Mouse (Mus musculus) olfactory bulb, adult 2 months (tissue): ENCODE measurements at regions not wholly inside any gene's neighbourhood (a gene's known extent, or its start where the extent isn't known, plus 50 kb on each side); places are given as distances from the start of the nearest gene placed in this dataset.

ENCODE experiments used
- H3K27ac ChIP-seq: fragments of 200-500 bp; 2 replicates; pipeline ENCODE4 v1.5.1; 2012; ENCODE audit warnings: low read depth, low read length; ENCODE audit not compliant: insufficient read depth
- H3K4me1 ChIP-seq: fragments of 200-500 bp; 2 replicates; pipeline ENCODE4 v1.6.1; 2012; ENCODE audit warnings: low read length; ENCODE audit not compliant: control insufficient read depth, insufficient read depth
- H3K4me3 ChIP-seq: fragments of 200-500 bp; 2 replicates; pipeline ENCODE4 v1.5.1; 2012; ENCODE audit warnings: mild to moderate bottlenecking, low read depth, low read length, moderate library complexity; ENCODE audit not compliant: insufficient read depth
- CTCF ChIP-seq: fragments of 200-500 bp; IDR thresholded peaks from 2 replicates; pipeline ENCODE4 v1.5.1; 2012; ENCODE audit warnings: low read depth, mild to moderate bottlenecking, low read length, moderate library complexity; ENCODE audit not compliant: insufficient read depth
- POLR2A ChIP-seq: fragments of 200-500 bp; IDR thresholded peaks from 2 replicates; pipeline ENCODE4 v1.6.1; 2012; ENCODE audit warnings: mild to moderate bottlenecking, low read depth, low read length, moderate library complexity; ENCODE audit not compliant: insufficient read depth
- WGBS: fragments of 180-500 bp; shearing (Covaris S2); methylation state at CpG from one replicate; pipeline ENCODE4 v1.1.7; 2018; 5-methylcytosine and 5-hydroxymethylcytosine counted together

DNA sequence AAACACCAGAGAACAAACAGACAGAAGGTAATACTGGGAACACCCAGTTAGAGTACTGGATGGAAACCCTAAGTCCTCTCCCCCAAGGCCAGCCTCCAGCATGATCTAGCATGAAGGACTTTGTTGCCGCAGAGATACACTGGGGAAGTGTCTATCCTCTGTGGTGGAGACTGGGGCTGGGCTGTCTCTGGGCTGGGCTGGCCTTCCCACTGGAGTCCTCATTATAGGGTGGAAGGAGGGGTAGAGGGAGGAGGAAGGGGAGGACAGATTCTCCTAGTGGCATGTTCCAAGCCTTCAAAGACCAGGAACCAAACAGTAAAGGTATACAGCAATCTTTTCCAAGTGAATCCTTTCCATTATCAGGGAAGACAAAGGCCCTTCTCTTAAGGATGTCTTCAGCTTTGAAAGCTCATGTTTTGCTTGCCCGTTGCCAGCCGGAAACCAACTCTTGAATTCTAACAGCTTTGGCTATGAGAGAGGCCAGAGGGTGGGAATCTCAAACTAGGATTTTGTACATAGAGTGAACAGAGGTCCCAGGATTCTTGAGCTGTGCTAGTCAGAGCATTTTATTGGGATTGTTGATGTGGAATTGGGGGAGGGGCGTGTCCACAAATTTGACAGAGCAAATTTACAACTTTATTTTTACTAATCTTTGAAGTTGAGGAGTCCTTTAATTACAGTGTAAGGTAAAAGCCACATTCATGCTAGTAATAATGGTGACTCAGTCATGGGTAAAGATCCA lies 271.3 kb downstream of the Fzd1 start:
- H3K4me3 ChIP-seq, result no peak overlapping the region
- H3K27ac ChIP-seq, result no peak overlapping the region
- TF ChIP-seq CTCF, result no peak
- no peak for TF ChIP-seq POLR2A
- WGBS, result 61% methylated on average over 4 of the region's 4 CpGs
- H3K4me1 ChIP-seq, result peaks cover 6% of the 10 kb centered on the region

- Histone ChIP-seq H3K4me3 (no peak overlapping the region), H3K4me1 (peaks cover 6% of the 10 kb centered on the region), H3K27ac (no peak overlapping the region)
- no peak for TF ChIP-seq POLR2A
- no peak for TF ChIP-seq CTCF
- WGBS, result 53% methylated on average over 10 of the region's 10 CpGs
These were observed 272.1 kb downstream of the Fzd1 start for GRCm38 (mm10) chr5:4485542-4486390.

GRCm38 (mm10) chr5:4484780-4485179 lies 273.1 kb downstream of the Fzd1 start:
- WGBS, result 26% methylated on average over 6 of the region's 6 CpGs

DNA sequence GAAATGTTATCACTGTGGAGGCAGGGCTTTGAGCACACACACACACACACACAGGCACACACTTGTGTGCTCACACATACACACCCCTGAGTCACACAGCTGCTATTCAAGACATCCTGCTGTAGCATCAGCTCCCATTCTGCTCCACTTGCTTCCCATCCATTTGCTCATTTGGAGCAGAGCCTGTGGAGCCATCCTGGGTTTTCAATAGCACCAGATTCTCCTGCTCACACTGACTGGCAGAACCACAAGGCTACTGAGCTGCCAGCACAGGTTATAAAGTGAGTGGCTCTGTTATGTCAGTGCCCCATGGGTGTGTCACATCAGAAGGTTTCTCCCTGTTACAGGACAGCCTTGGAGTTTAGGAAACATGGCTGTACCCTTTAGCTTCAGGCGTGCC lies 273.7 kb downstream of the Fzd1 start:
- Histone ChIP-seq H3K4me3 (no peak overlapping the region), H3K27ac (no peak overlapping the region), H3K4me1 (peaks cover 6% of the 10 kb centered on the region)
- WGBS, result 89% methylated on average over 1 of the region's 1 CpGs
- TF ChIP-seq CTCF, result no peak
- no peak for TF ChIP-seq POLR2A

More at GRCm38 (mm10) chr5:4484780-4485179, 273.1 kb downstream of the Fzd1 start:
- TF ChIP-seq CTCF (no peak), POLR2A (no peak)
- H3K4me3 ChIP-seq, result no peak overlapping the region
- H3K4me1 ChIP-seq, result peaks cover 6% of the 10 kb centered on the region
- H3K27ac ChIP-seq, result no peak overlapping the region

DNA sequence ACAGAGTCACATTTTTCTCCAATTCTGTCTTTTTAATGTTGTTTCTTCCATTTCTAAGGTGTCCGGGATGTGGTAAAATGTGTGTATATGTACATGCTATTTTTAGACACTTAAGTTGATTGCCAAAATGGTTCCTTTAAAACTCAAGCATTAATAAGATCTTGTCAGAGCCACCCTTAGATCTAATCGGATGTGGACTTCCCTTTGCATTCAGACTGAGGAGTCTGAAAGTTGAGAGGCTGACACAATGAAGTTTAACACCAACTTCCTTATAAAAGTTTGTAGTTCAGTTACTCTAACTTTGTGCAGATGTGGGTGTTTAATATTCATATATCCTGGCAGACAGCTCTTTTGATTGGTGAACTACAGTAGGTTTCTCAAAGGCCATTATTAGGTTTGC lies 282.1 kb downstream of the Mterf1b start:
- no peaks in the 10 kb centered on the region for H3K4me1 ChIP-seq
- 69% methylated on average over 2 of the region's 2 CpGs for WGBS
- no peak overlapping the region for H3K4me3 ChIP-seq
- no peak overlapping the region for H3K27ac ChIP-seq
- TF ChIP-seq CTCF (no peak), POLR2A (no peak)
